In the genomic region with DNA sequence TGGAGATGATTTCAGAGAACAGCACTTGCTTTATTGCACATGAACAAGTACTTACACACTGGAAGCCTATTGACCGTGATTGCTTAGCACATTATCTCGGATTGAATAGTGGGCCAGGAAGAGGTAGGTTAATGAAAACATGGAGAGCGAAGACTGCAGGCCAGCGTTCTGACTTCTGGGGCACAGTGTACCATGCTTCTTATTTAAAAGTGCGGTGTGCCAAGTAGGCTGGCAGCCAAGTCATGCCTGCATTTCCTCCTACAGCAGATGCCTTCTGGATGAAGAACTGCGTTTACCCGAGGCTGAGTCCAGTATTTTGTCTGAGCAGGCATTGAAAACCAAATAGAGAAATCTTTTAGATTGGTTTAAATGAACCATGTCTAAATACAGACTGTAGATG, we compare ENCODE assay signal across 10 mouse cellular contexts. TPM values are rescaled to one million over a fixed set of nuclear protein-coding genes. Genes with fewer than 3 reads are reported as not detected.
DNase-seq lines count a peak whose midpoint lies in the region; ATAC-seq lines count a peak whose summit lies in the region.
"Had no signal": no experiment of that assay in that cellular context is flagged by ENCODE, and none has a peak within 500 bp of the region (broad histone marks: within the 10 kb centered on the region; RNA-seq: fewer than 3 reads in every experiment).

No protein-coding gene starts in this region.

- no peak overlapping the region for H3K4me2 ChIP-seq in hindbrain, embryonic 15.5 days
- H3K4me2 ChIP-seq: limb, embryonic 13.5 days had no signal

- H3K9me3 ChIP-seq in hindbrain, embryonic 15.5 days, result no peaks in the 10 kb centered on the region
- no peaks in the 10 kb centered on the region for H3K9me3 ChIP-seq in hindbrain, embryonic 10.5 days
- H3K9me3 ChIP-seq: limb, embryonic 13.5 days had no signal

- peaks cover 17% of the 10 kb centered on the region; the same call in 1 of the 2 replicates for H3K4me1 ChIP-seq in hindbrain, embryonic 15.5 days (replicated peaks)
- H3K4me1 ChIP-seq in hindbrain, embryonic 10.5 days (replicated peaks), result peaks cover 11% of the 10 kb centered on the region

- peak; percentile 50 for ATAC-seq in hindbrain, embryonic 15.5 days (ENCODE audit: low FRiP score, low read depth)
- ATAC-seq: Patski had no signal

- WGBS in hindbrain, embryonic 15.5 days, result 58% methylated on average over 7 of the region's 7 CpGs
- WGBS in hindbrain, embryonic 10.5 days, result 92% methylated on average over 7 of the region's 7 CpGs
- 19% methylated on average over 7 of the region's 7 CpGs for WGBS in large intestine, adult 2 months

- H3K27me3 ChIP-seq in hindbrain, embryonic 15.5 days, result no peaks in the 10 kb centered on the region
- H3K27me3 ChIP-seq in hindbrain, embryonic 10.5 days (ENCODE audit: insufficient read depth, poor library complexity, severe bottlenecking), result no peaks in the 10 kb centered on the region
- H3K27me3 ChIP-seq: limb, embryonic 13.5 days; Patski had no signal

- H3K27ac ChIP-seq in hindbrain, embryonic 15.5 days (replicated peaks), result peak overlapping the region; percentile 22; the same call in 1 of the 2 replicates
- H3K27ac ChIP-seq in hindbrain, embryonic 10.5 days, result no peak overlapping the region
- H3K27ac ChIP-seq: limb, embryonic 13.5 days had no signal

- no peaks in the 10 kb centered on the region for H3K36me3 ChIP-seq in hindbrain, embryonic 15.5 days
- no peaks in the 10 kb centered on the region for H3K36me3 ChIP-seq in hindbrain, embryonic 10.5 days
- H3K36me3 ChIP-seq: limb, embryonic 13.5 days had no signal

- H3K9ac ChIP-seq in hindbrain, embryonic 15.5 days, result no peak overlapping the region
- H3K9ac ChIP-seq: limb, embryonic 13.5 days had no signal

- no peak overlapping the region for H3K4me3 ChIP-seq in hindbrain, embryonic 15.5 days
- no peak overlapping the region for H3K4me3 ChIP-seq in hindbrain, embryonic 10.5 days
- H3K4me3 ChIP-seq: limb, embryonic 13.5 days had no signal

- DNase-seq in hindbrain, embryonic 10.5 days (ENCODE audit: low spot score), result no peak
- DNase-seq in brain, adult 2 months (ENCODE audit: low read depth, low spot score), result peak; percentile 68
- peak; percentile 69 to 70 for DNase-seq in cerebellum, postnatal 36 days
- DNase-seq in large intestine, adult 2 months (ENCODE audit: low read depth, low spot score), result peak; percentile 24
- DNase-seq in thymus, postnatal 36 days, result no peak
- DNase-seq in B cell, adult 2 months, result no peak
- DNase-seq in urinary bladder, postnatal 4 days (ENCODE audit: low spot score in 2 of 2), result no peak

RNA-seq across cellular contexts. Expression of a gene that starts 27.0 kb away (rescaled TPM):
- not detected in 2 replicates for polyA plus RNA-seq in hindbrain, embryonic 15.5 days (2015; fragmentation: Nextera tagmentation; extraction: Ambion mirVana)
- not detected in 2 replicates for polyA plus RNA-seq in hindbrain, embryonic 10.5 days (2016; fragmentation: Nextera tagmentation; extraction: Ambion mirVana)
- polyA plus RNA-seq in large intestine, adult 2 months (2012; rRNA removed), result not detected in 2 replicates
- polyA plus RNA-seq: limb, embryonic 13.5 days; Patski had no signal

RNA-seq across cellular contexts. Expression of a gene that starts 51.5 kb away (rescaled TPM):
- polyA plus RNA-seq in hindbrain, embryonic 15.5 days (2015; fragmentation: Nextera tagmentation; extraction: Ambion mirVana), result 18.4 and 19.8 TPM in 2 replicates
- 21.8 and 23.7 TPM in 2 replicates for polyA plus RNA-seq in hindbrain, embryonic 10.5 days (2016; fragmentation: Nextera tagmentation; extraction: Ambion mirVana)
- polyA plus RNA-seq in large intestine, adult 2 months (2012; rRNA removed), result 12.4 and 24.9 TPM in 2 replicates

Comparison
In these comparisons a context has a peak if more than half of its experiments do, and no peak if none do; other contexts are left out.
1. DNase-seq: peak in brain, adult 2 months (single experiment), cerebellum, postnatal 36 days (2 of 2) and large intestine, adult 2 months (single experiment); none in hindbrain, embryonic 10.5 days (single experiment), thymus, postnatal 36 days (0 of 2), B cell, adult 2 months (0 of 2) and urinary bladder, postnatal 4 days (0 of 2).